Mouse (Mus musculus) embryonic facial prominence, embryonic 11.5 days (tissue): Measurements from ENCODE around the gene Hist1h3e. TPM values are rescaled to one million over a fixed set of nuclear protein-coding genes. Genes with fewer than 3 reads are reported as not detected.
"Not testable (repeated sequence)": the region's sequence is repeated elsewhere in the genome, so short reads cannot be mapped to it uniquely, and the experiment has no call there.

Experiments used
- ATAC-seq: fragments of 200-750 bp; cut with Nextera tagmentation; replicated peaks from 2 replicates; pipeline ENCODE4 v1.8.0; 2017; ENCODE audit warnings: low read depth; ENCODE audit not compliant: insufficient number of reproducible peaks, low FRiP score, low TSS enrichment
- DNase-seq: peaks from one replicate; pipeline ENCODE4 v3.0.0-alpha.2; 2015; ENCODE audit warnings: low spot score
- H3K27ac ChIP-seq: fragments of 300-500 bp; sonication (generic); replicated peaks from 2 replicates; pipeline ENCODE4 v1.5.1; 2014; ENCODE audit warnings: mild to moderate bottlenecking, low read depth, low read length, control low read depth
- H3K27me3 ChIP-seq: fragments of 300-500 bp; sonication (generic); 2 replicates; pipeline ENCODE4 v1.6.1; 2014; ENCODE audit warnings: mild to moderate bottlenecking, low read length, moderate library complexity, mixed read lengths; ENCODE audit not compliant: control insufficient read depth, insufficient read depth
- H3K36me3 ChIP-seq: fragments of 300-500 bp; sonication (generic); replicated peaks from 2 replicates; pipeline ENCODE4 v1.6.1; 2014; ENCODE audit warnings: low read depth, mild to moderate bottlenecking, low read length, moderate library complexity, mixed read lengths; ENCODE audit not compliant: control insufficient read depth, insufficient read depth
- H3K4me1 ChIP-seq: fragments of 300-500 bp; sonication (generic); 2 replicates; pipeline ENCODE4 v1.6.1; 2014; ENCODE audit warnings: low read length, mixed read lengths; ENCODE audit not compliant: control insufficient read depth, insufficient read depth
- H3K4me2 ChIP-seq: fragments of 300-500 bp; sonication (generic); 2 replicates; pipeline ENCODE4 v1.6.1; 2014; ENCODE audit warnings: low read depth, mild to moderate bottlenecking, control low read depth, low read length, moderate library complexity
- H3K4me3 ChIP-seq: fragments of 300-500 bp; sonication (generic); 2 replicates; pipeline ENCODE4 v1.5.1; 2014; ENCODE audit warnings: low read depth, low read length, control low read depth
- H3K9ac ChIP-seq: fragments of 300-500 bp; sonication (generic); replicated peaks from 2 replicates; pipeline ENCODE4 v1.6.1; 2014; ENCODE audit warnings: mild to moderate bottlenecking, control low read depth, low read length
- H3K9me3 ChIP-seq: fragments of 300-500 bp; sonication (generic); replicated peaks from 2 replicates; pipeline ENCODE4 v1.6.1; 2016; ENCODE audit warnings: mild to moderate bottlenecking, low read length, inconsistent platforms, mixed read lengths; ENCODE audit not compliant: control insufficient read depth
- WGBS: fragments of 180-500 bp; shearing (Covaris S2); extraction: QIAGEN DNeasy Blood & Tissue Kit; methylation state at CpG from one replicate; pipeline ENCODE4 v1.1.7; 2014; 5-methylcytosine and 5-hydroxymethylcytosine counted together
- polyA plus RNA-seq: library from polyadenylated mRNA; unstranded; fragments of >200 nt; fragmentation: Nextera tagmentation; extraction: Ambion mirVana; gene quantifications from 2 replicates; pipeline ENCODE4 v1.2.1, GENCODE M21; 2014

Gene Hist1h3e
- polyA plus RNA-seq, 1 experiment from 2014 or later, result 12.1 TPM

DNA sequence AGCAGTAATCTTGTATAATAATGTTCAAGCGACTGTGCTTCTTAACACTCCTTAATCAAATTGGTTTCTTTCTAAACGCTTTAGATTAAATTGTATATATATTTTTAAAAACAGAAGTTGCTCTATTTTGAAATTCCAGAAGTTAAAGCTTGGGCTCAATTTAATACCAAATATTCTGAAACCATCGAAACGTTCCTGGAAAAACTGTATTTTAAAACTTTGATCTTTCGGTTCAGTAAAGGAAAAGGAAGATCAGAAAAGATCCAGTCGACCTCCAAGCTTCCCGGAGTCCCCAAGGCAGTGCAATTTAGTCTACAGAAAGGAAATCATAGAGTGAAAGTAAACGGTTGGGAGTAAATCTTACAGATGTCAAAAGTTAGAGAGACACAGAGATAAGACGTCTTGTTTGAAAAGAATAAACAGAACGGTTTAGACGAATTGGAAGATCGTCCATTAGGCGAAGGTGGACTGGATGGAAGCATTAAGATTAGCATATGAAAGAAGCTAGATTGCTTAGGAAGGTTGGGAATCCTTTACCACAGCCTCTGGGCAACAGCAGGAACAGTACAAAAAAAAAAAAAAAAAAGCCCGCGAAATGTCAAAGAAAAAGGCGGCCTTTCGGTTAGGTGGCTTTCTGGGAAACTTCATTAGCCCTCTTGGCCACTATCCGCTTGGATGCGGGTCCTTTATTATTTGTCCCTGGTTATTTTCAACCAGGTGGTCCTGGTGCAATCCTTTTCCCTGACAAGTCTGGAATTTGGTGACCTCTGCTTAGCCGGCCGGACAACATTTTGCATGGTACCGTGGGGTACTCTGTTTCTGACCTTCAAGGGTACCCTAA lies 24.1 kb upstream of the Hist1h3e start:
- WGBS, result 2% methylated on average over 22 of the region's 22 CpGs
- DNase-seq, result peak; percentile 55
- peak overlapping the region; percentile 41 for H3K4me2 ChIP-seq
- peak overlapping the region; percentile 93 for H3K27ac ChIP-seq
- no peak for ATAC-seq
- peak overlapping the region; percentile 57 for H3K9ac ChIP-seq
- H3K27me3 ChIP-seq, result no peaks in the 10 kb centered on the region
- H3K4me3 ChIP-seq, result peak overlapping the region; percentile 21
- H3K9me3 ChIP-seq, result no peaks in the 10 kb centered on the region
- no peaks in the 10 kb centered on the region for H3K36me3 ChIP-seq
- H3K4me1 ChIP-seq, result no peaks in the 10 kb centered on the region; the same call in 1 of the 2 replicates

DNA sequence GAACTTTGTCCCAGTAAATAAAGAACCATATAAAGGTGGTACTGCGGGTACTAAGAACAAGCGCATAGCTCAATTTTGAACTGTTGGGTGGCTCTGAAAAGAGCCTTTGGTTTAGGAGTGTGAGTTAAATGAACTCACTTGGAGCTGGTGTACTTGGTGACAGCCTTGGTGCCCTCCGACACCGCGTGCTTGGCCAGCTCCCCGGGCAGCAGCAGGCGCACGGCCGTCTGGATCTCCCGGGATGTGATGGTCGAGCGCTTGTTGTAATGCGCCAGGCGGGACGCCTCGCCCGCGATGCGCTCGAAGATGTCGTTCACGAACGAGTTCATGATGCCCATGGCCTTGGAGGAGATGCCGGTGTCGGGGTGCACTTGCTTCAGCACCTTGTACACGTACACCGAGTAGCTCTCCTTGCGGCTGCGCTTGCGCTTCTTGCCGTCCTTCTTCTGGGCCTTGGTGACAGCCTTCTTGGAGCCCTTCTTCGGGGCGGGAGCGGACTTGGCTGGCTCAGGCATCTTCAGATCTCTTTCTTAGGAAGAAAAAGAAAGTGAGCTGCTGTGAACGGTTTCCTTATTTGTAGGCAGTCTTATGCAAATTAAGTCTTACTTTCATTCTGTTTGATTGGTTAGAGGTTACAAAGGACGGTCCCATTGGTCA lies 23.4 kb upstream of the Hist1h3e start:
- peak; percentile 95 for DNase-seq
- under 1% methylated on average over 27 of the region's 36 CpGs for WGBS
- not testable (repeated sequence) for H3K27me3 ChIP-seq, H3K36me3 ChIP-seq, H3K9me3 ChIP-seq, H3K4me1 ChIP-seq
- Histone ChIP-seq H3K9ac (peak overlapping the region; percentile 76), H3K27ac (peak overlapping the region; percentile 96), H3K4me2 (peak overlapping the region; percentile 72), H3K4me3 (peak overlapping the region; percentile 42)
- ATAC-seq, result peak; percentile 86

DNA sequence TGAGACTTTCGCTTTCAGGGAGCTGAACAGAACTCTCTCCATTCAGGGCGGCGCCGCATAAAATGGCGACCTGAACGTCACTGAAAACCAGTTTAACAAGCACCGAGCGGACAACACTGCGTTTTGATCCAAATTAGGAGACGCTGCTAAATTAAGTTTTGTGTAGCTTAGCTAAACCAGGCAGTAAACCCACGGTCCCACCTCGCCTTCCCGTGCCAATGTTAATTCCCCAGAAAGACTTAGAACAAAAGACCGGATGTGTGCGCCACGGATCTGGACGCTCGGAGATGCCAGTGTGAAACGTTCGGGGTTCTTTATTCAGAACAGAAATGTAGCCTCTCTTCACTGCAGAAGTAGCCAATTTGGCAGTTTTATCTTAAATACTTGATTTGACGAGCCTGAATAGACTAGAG lies 22.9 kb upstream of the Hist1h3e start:
- H3K36me3 ChIP-seq, result no peaks in the 10 kb centered on the region
- H3K4me2 ChIP-seq, result peak overlapping the region; percentile 72
- ATAC-seq (no peak), DNase-seq (peak; percentile 83)
- H3K9ac ChIP-seq, result peak overlapping the region; percentile 76
- no peaks in the 10 kb centered on the region for H3K27me3 ChIP-seq
- WGBS, result under 1% methylated on average over 21 of the region's 21 CpGs
- no peaks in the 10 kb centered on the region for H3K9me3 ChIP-seq
- H3K27ac ChIP-seq, result peak overlapping the region; percentile 96
- H3K4me1 ChIP-seq, result no peaks in the 10 kb centered on the region; the same call in 1 of the 2 replicates
- H3K4me3 ChIP-seq, result peak overlapping the region; percentile 42

DNA sequence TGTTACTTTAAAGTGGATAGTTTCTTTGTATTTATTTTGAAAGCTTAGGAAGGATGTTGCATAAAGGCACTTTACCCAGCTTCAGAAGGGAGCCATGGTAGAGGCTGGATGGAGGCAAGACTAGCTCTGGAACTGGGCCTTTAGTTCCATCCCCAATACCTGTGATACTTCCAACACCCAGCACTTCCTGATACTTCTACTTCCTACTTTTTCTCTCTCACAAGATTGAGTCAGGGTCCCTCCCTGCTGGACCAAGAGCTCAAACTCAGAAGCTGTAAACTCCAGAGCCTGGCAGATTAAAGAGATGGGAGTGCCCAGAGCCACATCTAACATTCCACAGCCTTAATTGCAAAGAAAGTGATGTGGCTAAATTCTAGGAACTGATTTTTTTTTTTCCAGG lies 22.2 kb upstream of the Hist1h3e start:
- H3K9me3 ChIP-seq, result no peaks in the 10 kb centered on the region
- H3K27me3 ChIP-seq, result no peaks in the 10 kb centered on the region
- no peaks in the 10 kb centered on the region for H3K36me3 ChIP-seq
- DNase-seq (peak; percentile 45), ATAC-seq (no peak)
- H3K4me1 ChIP-seq, result no peaks in the 10 kb centered on the region; the same call in 1 of the 2 replicates
- H3K4me2 ChIP-seq, result peak overlapping the region; percentile 72
- H3K4me3 ChIP-seq, result peak overlapping the region; percentile 13; the same call in 1 of the 2 replicates
- peak overlapping the region; percentile 96 for H3K27ac ChIP-seq
- peak overlapping the region; percentile 54 for H3K9ac ChIP-seq

DNA sequence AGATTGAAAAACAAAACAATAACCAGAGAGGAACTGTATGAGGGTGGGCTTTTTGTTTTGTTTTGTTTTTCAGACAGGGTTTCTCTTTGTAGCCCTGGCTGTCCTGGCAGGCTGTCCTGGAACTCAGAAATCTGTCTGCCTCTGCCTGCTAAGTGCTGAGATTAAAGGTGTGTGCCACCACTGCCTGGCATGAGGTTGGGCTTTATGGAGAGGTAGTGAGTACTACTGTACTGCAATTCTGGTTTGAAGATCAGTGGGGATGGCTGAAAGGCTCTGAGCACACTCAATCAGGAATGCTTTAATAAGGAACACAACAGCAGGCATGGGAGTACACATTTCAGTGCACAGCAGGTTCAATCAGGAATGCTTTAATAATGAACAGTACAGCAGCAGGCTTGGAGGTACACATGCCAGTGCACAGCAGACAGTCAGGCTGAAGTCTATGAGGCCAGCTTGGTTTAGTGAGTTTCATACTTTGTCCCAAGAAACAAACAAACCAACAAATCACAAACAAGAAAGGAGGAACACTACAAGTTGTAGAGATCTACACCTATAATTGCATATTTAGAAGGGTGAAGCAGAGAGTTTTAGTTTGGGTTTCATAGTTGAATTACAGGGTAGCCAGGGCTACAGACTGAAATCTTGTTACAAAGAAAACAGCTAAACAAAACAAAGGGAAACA lies 21.4 kb upstream of the Hist1h3e start:
- Histone ChIP-seq H3K4me2 (no peak overlapping the region; the same call in 1 of the 2 replicates), H3K27me3 (no peaks in the 10 kb centered on the region), H3K4me3 (no peak overlapping the region), H3K9ac (peak overlapping the region; percentile 37; the same call in 1 of the 2 replicates), H3K36me3 (no peaks in the 10 kb centered on the region), H3K9me3 (no peaks in the 10 kb centered on the region), H3K27ac (peak overlapping the region; percentile 65), H3K4me1 (no peaks in the 10 kb centered on the region; the same call in 1 of the 2 replicates)
- ATAC-seq (no peak), DNase-seq (no peak)

DNA sequence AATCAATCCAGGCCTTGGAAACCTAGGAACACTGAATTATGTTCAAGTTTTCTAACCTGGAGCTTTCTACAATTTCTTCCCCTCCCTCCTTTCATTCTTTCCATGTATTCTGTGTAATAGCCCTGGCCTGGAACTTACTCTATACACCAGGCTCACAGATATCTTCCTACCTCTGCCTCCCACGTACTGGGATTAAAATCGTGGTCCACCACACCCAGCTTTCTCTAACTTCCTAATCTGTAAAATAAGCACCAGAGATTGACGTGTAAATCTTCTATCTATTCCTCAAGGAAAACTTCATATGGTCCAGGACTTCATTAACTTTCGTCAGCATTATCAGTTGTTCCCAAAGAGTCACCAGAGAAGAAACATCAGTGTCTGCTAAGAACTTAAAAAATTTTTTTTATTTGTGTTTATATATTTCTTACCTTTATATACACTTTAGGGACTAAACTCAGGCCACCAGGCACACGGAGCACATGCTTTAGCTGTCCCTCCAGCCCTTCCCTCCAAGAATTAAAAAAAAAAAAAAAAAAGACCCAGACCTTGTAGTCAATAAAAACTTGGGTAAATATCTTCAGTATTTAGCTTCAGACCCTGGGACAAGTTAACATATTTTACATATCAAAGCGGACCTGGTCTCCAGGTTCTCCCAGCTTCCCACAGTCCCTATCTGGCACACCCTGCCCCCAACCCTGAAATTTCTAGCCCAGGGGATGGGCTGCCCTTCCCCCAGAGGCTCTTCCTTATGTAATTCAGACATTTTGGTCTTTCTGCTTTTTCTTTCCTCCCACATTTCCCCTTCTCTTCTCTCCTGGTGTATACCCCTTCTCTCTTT lies 20.3 kb upstream of the Hist1h3e start:
- Histone ChIP-seq H3K9ac (peak overlapping the region; percentile 81), H3K27ac (peak overlapping the region; percentile 85), H3K36me3 (no peaks in the 10 kb centered on the region), H3K27me3 (no peaks in the 10 kb centered on the region), H3K9me3 (no peaks in the 10 kb centered on the region), H3K4me3 (peak overlapping the region; percentile 49), H3K4me1 (no peaks in the 10 kb centered on the region; the same call in 1 of the 2 replicates), H3K4me2 (peak overlapping the region; percentile 82)
- DNase-seq (peak; percentile 51), ATAC-seq (no peak)
- WGBS, result 6% methylated on average over 6 of the region's 6 CpGs

DNA sequence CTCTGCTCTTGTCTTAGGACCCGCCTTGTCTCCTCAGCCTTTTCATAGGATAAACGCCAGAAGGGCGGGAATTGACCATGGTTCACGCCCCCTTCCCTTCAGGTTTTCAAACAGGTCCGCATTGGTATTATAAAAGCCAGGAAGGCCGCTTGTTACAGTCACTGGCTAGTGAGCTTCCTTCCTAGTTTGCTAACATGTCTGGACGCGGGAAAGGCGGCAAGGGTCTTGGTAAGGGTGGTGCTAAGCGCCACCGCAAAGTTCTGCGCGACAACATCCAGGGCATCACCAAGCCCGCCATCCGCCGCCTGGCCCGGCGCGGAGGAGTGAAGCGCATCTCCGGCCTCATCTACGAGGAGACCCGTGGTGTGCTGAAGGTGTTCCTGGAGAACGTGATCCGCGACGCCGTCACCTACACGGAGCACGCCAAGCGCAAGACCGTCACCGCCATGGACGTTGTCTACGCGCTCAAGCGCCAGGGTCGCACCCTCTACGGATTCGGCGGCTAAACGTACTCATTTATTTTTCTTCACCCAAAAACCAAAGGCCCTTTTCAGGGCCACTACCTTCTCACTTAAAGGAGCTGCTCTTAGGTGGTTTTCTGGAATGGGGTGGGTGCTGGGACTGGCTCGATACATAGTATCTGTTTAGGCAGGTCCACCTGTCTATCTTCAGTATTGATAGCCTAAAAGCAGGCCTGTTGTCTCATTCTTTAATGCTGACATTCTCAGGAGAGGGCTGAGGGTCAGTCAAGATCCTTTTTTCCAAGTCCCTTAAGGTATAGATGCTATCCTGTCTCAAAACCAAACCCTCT lies 19.4 kb upstream of the Hist1h3e start, which contains the start of gene Hist1h4d:
Hist1h4d (plus strand) TSS at position 191 of the 811 bp plus-strand sequence.
- H3K4me3 ChIP-seq, result peak within 1 kb of the TSS; percentile 49
- H3K27ac ChIP-seq, result peak within 1 kb of the TSS; percentile 85
- H3K9ac ChIP-seq, result peak within 1 kb of the TSS; percentile 81
- WGBS, result under 1% methylated on average over 43 of the region's 43 CpGs
- no peaks in the 10 kb centered on the region for H3K9me3 ChIP-seq
- peak; percentile 89 for ATAC-seq
- H3K4me2 ChIP-seq, result peak within 1 kb of the TSS; percentile 82
- H3K27me3 ChIP-seq, result no peaks in the 10 kb centered on the region
- peak; percentile 99 for DNase-seq
- H3K4me1 ChIP-seq, result no peaks in the 10 kb centered on the region; the same call in 1 of the 2 replicates
- no peaks in the 10 kb centered on the region for H3K36me3 ChIP-seq
